Mouse (Mus musculus): Measurements from ENCODE around the gene Aldh18a1. TPM values are rescaled to one million over a fixed set of nuclear protein-coding genes. Genes with fewer than 3 reads are reported as not detected.

The Aldh18a1 gene
- total and polyA plus RNA-seq, 3 experiments = 101 to 193 (median 120) TPM

DNA sequence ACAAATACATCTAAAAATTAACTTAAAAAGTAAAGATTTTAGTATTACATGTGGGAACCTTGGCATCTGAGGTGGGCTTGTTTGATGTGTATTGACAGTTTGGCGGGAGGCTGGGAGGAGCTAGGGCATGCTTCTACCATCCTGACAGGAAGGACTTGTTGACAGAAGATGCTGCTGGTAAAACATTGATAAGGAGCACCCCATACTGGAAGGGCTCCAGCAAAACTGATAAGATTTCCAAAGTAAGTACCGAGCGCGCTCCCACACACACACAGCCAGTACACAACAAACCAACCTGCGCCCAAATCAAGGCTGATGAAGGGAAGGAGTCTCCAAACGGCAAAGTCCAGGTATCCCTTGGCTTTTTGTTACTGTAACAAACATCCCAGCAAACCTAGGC is 51.7 kb downstream of the Aldh18a1 start:
- no peaks in the 10 kb centered on the region for H3K36me3 ChIP-seq (replicated peaks in 1 of 2; ENCODE audit: control insufficient read depth in 1 of 2, insufficient read depth in 1 of 2, low read length in 1 of 2)
- H3K27ac ChIP-seq (ENCODE audit: insufficient read depth, low read depth) = no peak overlapping the region
- H3K27me3 ChIP-seq (replicated peaks) = no peaks in the 10 kb centered on the region
- TF ChIP-seq NELFE (IDR thresholded peaks at IDR 0.05; ENCODE audit: low read depth, low read length) (no peak), MXI1 (IDR thresholded peaks at IDR 0.05; ENCODE audit: low read depth, low read length) (no peak), PAX5 (IDR thresholded peaks at IDR 0.05; ENCODE audit: low read length) (no peak), KAT2A (IDR thresholded peaks at IDR 0.05; ENCODE audit: insufficient replicate concordance, low read length) (no peak), GABPA (IDR thresholded peaks at IDR 0.05; ENCODE audit: insufficient replicate concordance, low read depth, low read length) (no peak), TBP (conservative IDR thresholded peaks at IDR 0.05; ENCODE audit: low read depth, low read length) (no peak), MAFK (IDR thresholded peaks at IDR 0.05; ENCODE audit: insufficient replicate concordance, low read length) (no peak), POLR2AphosphoS2 (IDR thresholded peaks at IDR 0.05; ENCODE audit: low read depth, low read length) (no peak), MYC (IDR thresholded peaks at IDR 0.05; ENCODE audit: low read depth, low read length) (no peak), E2F4 (IDR thresholded peaks at IDR 0.05; ENCODE audit: insufficient replicate concordance, low read depth, low read length) (no peak), JUND (conservative IDR thresholded peaks at IDR 0.05; ENCODE audit: low read depth, low read length) (no peak), UBTF (IDR thresholded peaks at IDR 0.05; ENCODE audit: low read depth, low read length) (no peak), SIN3A (IDR thresholded peaks at IDR 0.05; ENCODE audit: low read length) (no peak), USF1 (IDR thresholded peaks at IDR 0.05; ENCODE audit: low read depth, low read length) (no peak), CTCF (conservative IDR thresholded peaks at IDR 0.05 in 1 of 2, IDR thresholded peaks at IDR 0.05 in 1 of 2; ENCODE audit: low read depth in 2 of 2, low read length in 2 of 2) (no peak), RCOR1 (conservative IDR thresholded peaks at IDR 0.05; ENCODE audit: low read depth, low read length) (no peak)
- no peak overlapping the region for H3K4me2 ChIP-seq (ENCODE audit: insufficient read depth, low read depth, poor library complexity, severe bottlenecking)
- dilution Hi-C loops (cut with MboI; ENCODE audit: extremely low pct_ligation_motif_present, extremely low pct_unique_long_range_greater_than_20kb, low sequenced_read_pairs) (loop anchor here (25.0 kb wide), 1 partner anchor 149 kb away; no protein-coding TSS in a partner anchor), in situ Hi-C loops (cut with MboI; ENCODE audit: low pct_ligation_motif_present, low pct_unique_long_range_greater_than_20kb, low sequenced_read_pairs) (no loop called here)
- no peak overlapping the region for H3K9ac ChIP-seq (ENCODE audit: insufficient read depth, low read depth)
- no peak for DNase-seq (ENCODE audit: extremely low read depth)
- no peaks in the 10 kb centered on the region for H3K4me1 ChIP-seq (ENCODE audit: control insufficient read depth in 1 of 2, insufficient read depth in 2 of 2)
- no peak overlapping the region for H3K4me3 ChIP-seq (replicated peaks in 1 of 3; ENCODE audit: low read depth in 2 of 3, low read length in 2 of 3, poor library complexity in 1 of 3)
- no peaks in the 10 kb centered on the region for H3K9me3 ChIP-seq (replicated peaks; ENCODE audit: low read length)
- no peaks in the 10 kb centered on the region for H3K79me2 ChIP-seq (replicated peaks; ENCODE audit: control insufficient read depth, extremely low read depth, insufficient read depth, poor library complexity, severe bottlenecking)

DNA sequence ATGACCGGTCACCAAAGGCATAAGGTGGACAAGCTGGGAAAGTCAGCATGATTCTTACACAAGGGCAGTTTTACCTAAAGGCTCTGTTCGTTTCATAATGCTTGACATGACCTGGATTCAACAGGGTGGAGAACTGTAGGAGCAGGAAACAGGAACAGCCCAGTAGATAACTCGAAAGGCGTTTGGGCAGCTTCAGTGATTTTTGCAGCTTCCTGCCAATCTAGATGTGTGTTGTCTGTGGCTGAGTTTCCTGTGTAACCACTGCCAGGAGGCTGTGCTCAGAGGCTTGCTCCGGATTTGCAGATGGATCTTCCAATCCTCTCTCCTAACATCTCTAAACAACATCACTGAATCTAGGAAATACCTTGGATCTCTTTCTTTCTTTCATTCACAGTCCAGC is 55.7 kb downstream of the Aldh18a1 start:
- dilution Hi-C loops (cut with MboI; ENCODE audit: extremely low pct_ligation_motif_present, extremely low pct_unique_long_range_greater_than_20kb, low sequenced_read_pairs) = loop anchor here (25.0 kb wide), 1 partner anchor 145 kb away; no protein-coding TSS in a partner anchor
- Histone ChIP-seq H3K36me3 (replicated peaks in 1 of 2; ENCODE audit: control insufficient read depth in 1 of 2, insufficient read depth in 1 of 2, low read length in 1 of 2) (no peaks in the 10 kb centered on the region), H3K27me3 (replicated peaks) (no peaks in the 10 kb centered on the region), H3K4me3 (replicated peaks in 1 of 3; ENCODE audit: low read depth in 2 of 3, low read length in 2 of 3, poor library complexity in 1 of 3) (no peak overlapping the region), H3K4me1 (ENCODE audit: control insufficient read depth in 1 of 2, insufficient read depth in 2 of 2) (no peaks in the 10 kb centered on the region), H3K9ac (ENCODE audit: insufficient read depth, low read depth) (no peak overlapping the region), H3K27ac (ENCODE audit: insufficient read depth, low read depth) (no peak overlapping the region), H3K9me3 (replicated peaks; ENCODE audit: low read length) (no peaks in the 10 kb centered on the region), H3K79me2 (replicated peaks; ENCODE audit: control insufficient read depth, extremely low read depth, insufficient read depth, poor library complexity, severe bottlenecking) (no peaks in the 10 kb centered on the region), H3K4me2 (ENCODE audit: insufficient read depth, low read depth, poor library complexity, severe bottlenecking) (no peak overlapping the region)
- no peak for TF ChIP-seq USF2 (conservative IDR thresholded peaks at IDR 0.05; ENCODE audit: low read depth, low read length)
- no peak for TF ChIP-seq SMC3 (IDR thresholded peaks at IDR 0.05; ENCODE audit: low read depth, low read length)
- no peak for TF ChIP-seq ZKSCAN1 (IDR thresholded peaks at IDR 0.05; ENCODE audit: borderline replicate concordance, low read depth, low read length)
- no peak for TF ChIP-seq EP300 (IDR thresholded peaks at IDR 0.05; ENCODE audit: low read length)
- no peak for TF ChIP-seq ZC3H11A (IDR thresholded peaks at IDR 0.05; ENCODE audit: low read depth, low read length)
- TF ChIP-seq ETS1 (conservative IDR thresholded peaks at IDR 0.05; ENCODE audit: low read depth, low read length) = no peak
- TF ChIP-seq TCF12 (IDR thresholded peaks at IDR 0.05; ENCODE audit: low read depth, low read length) = no peak
- no peak for TF ChIP-seq CHD1 (IDR thresholded peaks at IDR 0.05; ENCODE audit: low read depth, low read length)
- DNase-seq (ENCODE audit: extremely low read depth) = no peak
- in situ Hi-C loops (cut with MboI; ENCODE audit: low pct_ligation_motif_present, low pct_unique_long_range_greater_than_20kb, low sequenced_read_pairs) = no loop called here

Data from CH12.LX (cell line).